Mouse (Mus musculus): ENCODE results near the gene Apoa1.

DNA sequence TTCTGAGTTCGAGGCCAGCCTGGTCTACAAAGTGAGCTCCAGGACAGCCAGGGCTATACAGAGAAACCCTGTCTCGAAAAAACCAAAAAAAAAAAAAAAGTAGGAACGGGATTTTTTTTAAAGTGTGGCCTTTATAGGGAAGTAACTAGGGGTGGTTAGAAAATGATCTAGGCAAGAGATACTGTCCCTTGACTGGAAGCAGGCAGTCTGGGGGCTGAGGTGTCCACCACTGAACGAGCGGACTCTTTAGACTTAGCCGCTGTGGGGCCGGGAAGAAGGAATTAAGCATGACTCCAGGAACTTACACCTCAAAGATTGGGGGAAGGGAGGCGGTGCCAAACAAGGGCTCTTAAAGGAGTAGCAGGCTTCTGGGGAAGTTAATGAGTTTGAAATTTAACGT is 10.2 kb upstream of the Apoa1 start:
- TF ChIP-seq CTCF (IDR thresholded peaks at IDR 0.05; ENCODE audit: low read depth) (no peak), EP300 (optimal IDR thresholded peaks at IDR 0.05) (no peak)

All from stomach, postnatal 0 days (tissue).